Mouse (Mus musculus): ENCODE measurements around the gene Cptp. TPM values are rescaled to one million over a fixed set of nuclear protein-coding genes. Genes with fewer than 3 reads are reported as not detected.

Cptp gene
- total RNA-seq, 2 experiments from 2014 or later = 14.0 to 17.6 TPM

DNA sequence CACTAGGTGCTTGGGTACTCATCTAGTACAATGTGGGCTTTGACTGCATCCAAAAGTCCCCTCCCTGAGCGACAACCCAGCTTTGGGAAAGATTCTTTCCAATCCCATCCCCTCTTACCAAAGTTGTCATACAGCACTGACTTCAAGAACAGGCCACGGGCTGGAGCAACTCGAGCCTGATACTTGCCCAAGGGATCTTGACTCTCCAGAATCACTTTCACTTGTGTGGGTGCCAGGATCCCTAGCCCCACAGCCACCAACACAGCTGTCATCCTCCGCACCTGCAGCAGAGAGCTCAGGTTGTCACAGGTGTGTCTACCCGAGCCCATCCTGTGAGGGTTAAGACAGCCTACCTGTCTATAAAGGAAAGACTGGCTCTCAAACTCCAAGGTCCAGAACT lies 20.1 kb upstream of the Cptp start:
- peak in 1 of 2 experiments; percentile 13 for DNase-seq (ENCODE audit: low spot score in 2 of 2)

DNA sequence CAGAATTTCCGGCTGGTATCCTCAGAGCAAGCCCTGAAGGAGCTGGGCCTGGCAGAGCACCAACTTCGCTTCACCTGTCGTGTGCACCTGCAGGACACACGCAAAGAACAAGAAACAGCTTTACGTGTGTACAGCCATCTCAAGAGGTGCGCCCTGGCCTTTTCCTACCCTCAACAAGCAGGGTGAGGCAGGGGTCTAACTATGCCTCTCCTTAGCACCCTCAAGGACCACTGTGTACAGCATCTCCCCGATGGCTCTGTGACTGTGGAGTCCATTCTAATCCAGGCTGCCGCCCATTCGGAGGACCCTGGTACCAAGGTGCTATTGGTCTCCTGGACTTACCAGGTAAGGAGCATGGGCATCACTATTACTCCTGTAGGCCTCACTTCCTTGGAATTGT lies 18.9 kb upstream of the Cptp start:
- DNase-seq (ENCODE audit: low spot score in 2 of 2) = peak in 1 of 2 experiments; percentile 11

DNA sequence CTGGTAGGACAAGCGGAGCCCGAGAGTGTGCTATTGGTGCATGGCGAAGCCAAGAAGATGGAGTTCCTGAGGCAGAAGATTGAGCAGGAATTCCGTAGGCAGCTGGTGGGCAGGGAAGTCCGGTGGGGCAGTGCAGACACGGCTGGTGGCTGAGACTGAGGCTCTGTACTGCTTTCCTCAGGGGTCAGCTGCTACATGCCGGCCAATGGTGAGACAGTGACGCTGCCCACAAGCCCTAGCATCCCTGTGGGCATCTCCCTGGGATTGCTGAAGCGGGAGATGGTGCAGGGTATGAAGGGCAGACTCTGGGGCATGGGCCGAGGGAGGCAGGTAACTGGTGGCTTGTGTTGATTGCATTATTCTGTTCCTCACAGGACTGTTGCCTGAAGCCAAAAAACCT lies 18.4 kb upstream of the Cptp start:
- DNase-seq (ENCODE audit: low spot score in 2 of 2) = no peak

DNA sequence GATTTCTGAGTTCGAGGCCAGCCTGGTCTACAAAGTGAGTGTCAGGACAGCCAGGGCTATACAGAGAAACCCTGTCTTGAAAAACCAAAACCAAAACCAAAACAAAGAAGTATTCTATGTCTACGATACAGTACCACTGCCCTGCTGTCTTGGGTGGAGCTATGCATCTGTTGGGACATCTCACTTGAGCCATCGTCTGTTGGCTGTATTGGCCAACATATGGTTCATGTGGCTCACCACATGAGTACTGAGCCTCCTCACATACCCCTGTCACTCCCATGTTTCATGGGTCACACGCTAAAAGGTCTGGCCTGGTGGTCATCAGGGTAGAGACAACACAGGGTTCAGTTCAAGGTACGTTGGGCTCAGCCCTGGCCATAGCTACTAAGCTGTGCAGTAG lies 17.1 kb upstream of the Cptp start:
- no peak for DNase-seq (ENCODE audit: low spot score in 2 of 2)

DNA sequence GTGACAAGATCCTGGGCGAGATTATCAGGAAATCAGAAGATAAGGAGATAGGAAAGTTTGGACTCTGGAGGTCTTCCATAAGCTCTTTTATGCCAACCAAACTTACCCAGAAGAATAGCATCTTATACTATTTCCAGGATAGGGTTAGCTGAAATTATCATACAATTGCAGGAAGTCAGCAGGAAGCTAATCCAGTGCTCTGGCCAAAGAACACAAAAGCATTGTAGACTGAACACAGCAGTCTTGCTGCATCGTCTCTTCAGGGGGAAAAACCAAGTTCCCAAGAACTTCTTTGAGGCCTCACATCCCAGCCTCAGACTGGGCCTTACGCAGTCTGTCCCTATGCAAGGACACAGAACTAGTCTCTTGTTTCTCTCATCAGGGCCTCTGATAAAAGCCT lies 14.3 kb upstream of the Cptp start:
- DNase-seq (ENCODE audit: low spot score in 2 of 2) = no peak

DNA sequence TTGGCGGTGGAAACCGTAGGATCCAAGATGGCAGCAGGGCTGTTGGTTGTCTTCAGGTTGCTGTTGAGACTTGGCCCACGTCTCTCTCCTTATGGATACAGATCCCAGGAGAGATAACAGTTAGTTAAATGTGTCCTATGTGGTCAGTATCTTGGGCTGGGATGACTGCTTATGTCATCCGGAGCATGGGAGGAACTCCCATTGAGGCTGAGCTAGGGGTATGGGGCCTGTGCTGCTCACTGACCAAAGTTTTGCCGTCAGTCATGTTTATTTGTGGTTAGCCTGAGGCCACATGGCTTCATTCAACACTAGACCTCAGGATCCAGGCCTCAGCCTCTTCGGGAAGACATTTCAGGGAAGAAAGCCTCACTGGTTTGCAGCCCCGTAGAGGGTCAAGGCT lies 2.2 kb upstream of the Cptp start:
- DNase-seq (ENCODE audit: low spot score in 2 of 2) = no peak

DNA sequence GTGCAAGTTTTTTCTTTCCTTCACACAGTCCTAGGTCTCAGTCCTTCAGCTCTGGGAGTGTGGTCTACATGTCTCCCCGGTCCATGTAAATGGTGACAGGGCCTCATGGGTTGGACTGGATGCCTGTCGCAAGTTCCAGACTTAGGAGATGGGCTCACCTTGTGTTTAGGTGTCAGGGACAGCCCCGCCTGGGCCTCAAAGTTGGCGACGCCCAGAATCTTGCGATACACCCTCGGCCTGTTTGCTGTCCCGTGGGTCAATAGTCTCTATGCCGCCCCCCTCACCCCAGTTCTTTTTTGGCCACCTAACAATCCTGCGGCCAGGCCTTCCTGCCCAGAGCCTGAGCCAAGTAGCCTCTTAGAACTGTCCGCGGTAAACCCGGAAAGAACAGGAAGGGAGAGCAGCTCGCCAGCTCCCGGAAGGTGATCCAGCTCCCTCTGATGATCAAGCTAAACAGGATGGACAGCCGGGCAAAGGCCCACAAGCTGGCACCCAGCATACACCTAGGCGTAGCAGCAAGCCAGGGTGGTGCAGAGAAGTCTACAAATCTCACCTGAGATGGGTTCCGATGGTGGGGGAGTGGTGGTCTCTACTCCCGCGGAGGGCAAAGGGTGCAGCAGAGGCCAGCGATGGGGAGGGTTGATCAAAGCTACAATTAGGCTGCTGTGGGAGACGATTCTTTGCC lies 484 bp downstream of the Cptp start:
- no peak for DNase-seq (ENCODE audit: low spot score in 2 of 2)

DNA sequence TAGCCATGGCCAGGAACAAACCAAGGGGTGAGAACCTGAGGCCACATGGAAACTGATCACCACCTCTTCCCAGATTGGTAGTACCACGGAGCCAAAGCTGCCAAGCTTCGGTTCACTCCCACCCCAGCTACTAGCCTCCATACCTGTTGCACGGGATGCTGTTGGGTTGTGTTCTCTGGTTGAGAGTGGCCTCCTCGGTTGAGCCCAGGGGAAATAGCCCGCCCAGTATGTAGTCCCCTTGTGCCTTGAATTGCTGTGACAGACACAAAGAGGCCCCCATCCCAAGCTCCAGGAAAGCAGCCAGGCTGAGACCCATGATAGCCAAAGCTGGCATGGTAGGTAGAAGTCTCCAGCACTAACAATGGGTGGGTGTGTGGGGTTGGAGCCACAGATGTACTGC lies 6.2 kb downstream of the Cptp start, which contains the start of gene Tas1r3:
TSS of gene Tas1r3 (minus strand) at position 362 of the 400 bp plus-strand sequence.
- DNase-seq (ENCODE audit: low spot score in 2 of 2) = no peak

DNA sequence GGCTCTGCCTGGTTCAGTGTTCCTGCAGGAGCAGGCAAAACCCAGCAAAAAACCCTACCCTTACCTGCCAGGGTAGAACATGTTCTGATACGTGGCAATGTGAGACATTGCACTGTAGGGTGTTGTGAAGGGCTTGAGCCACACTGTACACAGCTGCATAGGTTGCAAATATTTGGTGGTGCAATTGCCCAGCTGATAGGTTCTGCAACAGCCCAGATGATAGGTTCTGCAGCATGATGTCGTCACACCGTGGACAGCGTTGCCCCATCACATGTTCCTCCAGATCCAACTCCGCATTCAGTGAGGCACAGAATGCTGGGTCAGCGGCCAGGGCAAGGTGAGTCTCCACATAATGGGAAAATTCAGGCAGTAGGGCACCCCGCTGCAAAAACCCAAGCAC lies 7.5 kb downstream of the Cptp start:
- no peak for DNase-seq (ENCODE audit: low spot score in 2 of 2)

DNA sequence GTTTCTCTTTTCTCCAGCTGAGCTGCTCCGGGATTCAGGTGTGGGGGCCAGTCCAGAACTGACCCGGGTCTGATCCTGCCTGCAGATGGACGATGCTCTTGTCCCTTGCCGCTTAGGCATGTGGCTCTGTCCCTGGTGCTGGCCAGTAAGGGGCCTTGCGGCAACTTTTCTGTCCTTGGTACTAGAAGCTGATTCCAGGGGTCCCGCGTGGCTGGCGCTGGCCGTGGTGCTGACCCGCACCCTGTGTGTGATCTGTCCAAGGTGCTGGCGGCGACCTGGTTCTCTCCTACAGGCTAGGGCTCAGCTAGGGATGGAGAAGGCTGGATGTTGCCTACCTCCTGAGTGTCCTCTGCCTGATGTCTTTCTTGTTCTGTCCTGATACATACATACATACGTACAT lies 9.9 kb downstream of the Cptp start:
- no peak for DNase-seq (ENCODE audit: low spot score in 2 of 2)

DNA sequence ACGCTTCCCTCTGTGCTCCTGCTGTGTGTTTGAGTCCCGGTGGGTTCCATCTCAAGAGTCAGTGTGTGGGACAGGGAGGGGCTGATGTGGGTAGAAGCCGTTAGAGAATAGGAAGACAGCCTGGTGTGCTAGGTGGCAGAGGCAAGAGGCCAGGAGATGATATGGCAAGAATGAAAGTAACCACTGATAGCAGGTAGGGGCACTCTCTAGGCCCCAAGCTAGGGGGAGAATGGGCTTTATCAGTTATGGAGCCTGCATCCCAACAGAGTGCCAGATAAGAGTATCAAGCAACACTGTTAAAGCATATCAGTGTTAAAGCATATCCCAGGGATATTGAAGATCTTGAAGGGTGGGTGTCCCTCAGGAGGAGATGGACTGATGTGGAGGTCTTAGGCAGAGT lies 12.4 kb downstream of the Cptp start:
- DNase-seq (ENCODE audit: low spot score in 2 of 2) = no peak

DNA sequence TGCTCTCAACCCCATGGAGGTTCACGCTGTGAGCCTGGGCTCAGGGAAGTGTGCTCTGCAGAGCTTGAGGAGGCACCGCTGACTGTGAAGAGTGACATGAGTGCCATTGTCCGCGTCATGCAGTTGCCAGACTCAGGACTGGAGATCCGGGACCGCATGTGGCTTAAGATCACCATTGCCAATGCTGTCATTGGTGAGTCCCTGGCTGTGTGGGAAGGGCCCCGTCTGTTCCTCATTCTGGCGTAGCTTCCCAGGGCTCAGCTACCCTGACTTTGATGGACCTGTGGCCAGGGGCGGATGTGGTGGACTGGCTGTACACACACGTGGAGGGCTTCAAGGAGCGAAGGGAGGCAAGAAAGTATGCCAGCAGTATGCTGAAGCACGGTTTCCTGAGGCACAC lies 13.2 kb downstream of the Cptp start:
- no peak for DNase-seq (ENCODE audit: low spot score in 2 of 2)

DNA sequence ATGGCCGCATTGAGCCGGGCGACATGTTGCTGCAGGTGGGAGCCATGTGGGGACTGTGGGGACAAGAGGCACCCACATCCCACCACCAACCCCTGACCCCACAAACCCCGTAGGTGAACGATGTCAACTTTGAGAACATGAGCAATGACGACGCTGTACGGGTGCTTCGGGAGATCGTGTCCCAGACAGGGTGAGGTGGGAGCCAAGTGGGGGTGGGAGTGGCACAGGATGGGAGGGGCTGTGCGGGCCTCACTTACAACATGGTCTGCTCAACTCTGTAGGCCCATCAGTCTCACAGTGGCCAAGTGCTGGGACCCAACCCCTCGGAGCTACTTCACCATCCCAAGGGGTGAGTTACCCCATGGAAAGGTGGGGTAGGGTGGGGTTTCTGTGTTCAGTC lies 14.2 kb downstream of the Cptp start:
- DNase-seq (ENCODE audit: low spot score in 2 of 2) = no peak

DNA sequence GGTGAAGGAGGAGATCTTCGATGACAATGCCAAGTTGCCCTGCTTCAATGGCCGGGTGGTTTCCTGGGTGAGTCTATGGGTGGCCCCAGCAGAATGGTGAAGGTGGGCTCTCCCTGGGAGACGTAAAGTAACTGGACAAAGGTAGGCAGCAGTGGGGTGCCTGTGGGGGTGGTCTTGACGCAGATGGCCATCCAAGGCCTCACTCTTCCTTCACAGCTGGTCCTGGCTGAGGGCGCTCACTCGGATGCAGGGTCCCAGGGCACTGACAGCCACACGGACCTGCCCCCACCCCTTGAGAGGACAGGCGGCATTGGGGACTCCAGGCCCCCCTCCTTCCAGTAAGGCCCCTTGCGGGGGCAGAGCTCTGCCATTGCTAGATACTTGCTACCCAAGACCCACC lies 15.8 kb downstream of the Cptp start:
- DNase-seq (ENCODE audit: low spot score in 2 of 2) = no peak

DNA sequence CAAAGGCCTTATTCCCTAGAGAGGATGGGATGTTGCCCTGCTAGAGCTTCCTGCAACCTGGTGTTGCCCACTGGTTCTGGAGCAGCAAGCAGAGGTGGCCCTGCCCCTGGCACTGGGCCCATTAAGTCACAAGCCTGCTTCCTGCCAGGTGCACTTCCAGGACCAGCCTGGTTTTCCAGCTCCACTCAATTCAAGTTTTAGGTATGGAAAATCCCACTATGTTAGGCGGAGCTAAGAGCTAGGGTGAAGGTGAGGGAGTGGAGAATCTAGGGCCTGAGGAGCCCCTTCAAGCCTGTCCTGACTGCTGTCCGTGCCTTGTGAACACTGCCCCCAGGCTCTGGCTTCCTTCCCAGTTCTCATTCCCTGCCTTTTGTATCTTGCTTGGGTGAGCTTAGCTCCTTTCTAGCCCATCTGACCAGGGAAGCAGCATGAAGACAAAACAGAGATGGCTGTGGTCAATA lies 17.3 kb downstream of the Cptp start:
- DNase-seq (ENCODE audit: low spot score in 2 of 2) = no peak

DNA sequence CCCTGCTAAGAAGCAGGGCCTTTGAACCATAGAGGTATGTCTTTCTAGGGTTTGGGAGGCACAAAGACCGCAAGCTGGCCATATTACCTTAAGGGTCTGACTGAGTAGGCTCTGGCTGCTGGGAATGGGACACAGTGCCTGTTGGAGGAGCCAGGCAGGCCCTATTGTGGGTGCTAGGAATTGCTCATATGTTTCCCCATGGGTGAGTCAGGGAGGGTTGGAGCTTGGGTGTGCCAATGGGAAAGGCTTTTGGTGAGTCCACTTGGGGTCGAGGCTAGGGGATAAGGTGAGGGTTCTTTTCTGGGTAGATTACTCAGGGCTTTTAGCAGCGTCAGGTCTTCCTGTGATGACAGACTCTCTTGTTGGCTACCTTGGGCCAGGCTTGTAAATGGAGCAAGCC lies 17.9 kb downstream of the Cptp start:
- DNase-seq (ENCODE audit: low spot score in 2 of 2) = no peak

DNA sequence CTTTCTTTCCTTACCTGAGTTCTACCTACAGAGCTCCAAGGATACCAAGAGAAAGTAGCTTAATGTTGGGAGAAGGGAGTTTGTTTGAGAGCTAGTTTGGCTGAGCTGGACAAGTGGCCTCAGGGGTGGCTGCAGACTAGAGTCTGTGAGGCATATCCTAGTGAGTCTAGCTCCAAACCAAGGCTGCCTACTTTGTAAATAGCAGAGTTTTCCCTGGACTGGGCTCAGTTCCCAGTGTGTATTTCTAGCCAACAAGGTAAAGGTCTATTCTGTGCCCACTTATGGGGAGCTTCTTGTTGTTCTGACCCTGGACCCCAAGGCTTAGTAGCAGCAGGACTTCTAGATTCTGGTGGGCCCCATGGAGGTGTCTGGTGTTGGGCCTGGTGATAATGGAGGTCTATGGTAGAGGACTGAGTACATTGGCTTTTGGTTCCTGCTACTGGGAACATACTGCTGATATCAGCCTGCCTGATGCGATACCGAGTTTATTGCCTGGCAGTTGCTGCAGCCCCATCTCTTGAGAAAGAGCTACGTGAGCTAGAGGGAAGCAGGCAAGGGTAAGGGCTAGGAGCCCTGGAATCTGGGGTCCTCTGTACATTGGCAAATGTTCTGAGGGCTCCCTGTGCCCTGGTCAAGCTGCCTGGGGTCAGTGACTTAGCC lies 19.3 kb downstream of the Cptp start:
- DNase-seq (ENCODE audit: low spot score in 2 of 2) = no peak

DNA sequence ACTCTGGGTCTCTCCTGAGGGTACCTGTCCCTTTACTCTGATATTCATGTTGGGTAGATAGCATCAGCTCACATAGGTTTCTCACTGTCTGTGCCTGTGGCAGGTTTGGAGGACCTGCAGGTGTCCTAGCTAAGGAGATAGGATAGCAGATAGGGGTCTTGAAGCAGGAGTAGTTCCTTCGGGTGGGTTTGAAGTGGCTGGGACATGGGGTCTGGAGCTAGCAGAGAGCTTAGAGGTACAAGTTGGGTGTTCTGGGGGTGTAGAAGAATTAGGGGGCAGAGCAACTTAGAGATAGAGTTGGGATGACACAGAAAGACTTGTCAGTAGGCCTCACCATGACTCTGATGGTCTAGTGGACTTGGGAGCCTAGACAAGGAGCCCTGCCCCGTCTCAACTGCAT lies 19.8 kb downstream of the Cptp start:
- DNase-seq (ENCODE audit: low spot score in 2 of 2) = no peak

DNA sequence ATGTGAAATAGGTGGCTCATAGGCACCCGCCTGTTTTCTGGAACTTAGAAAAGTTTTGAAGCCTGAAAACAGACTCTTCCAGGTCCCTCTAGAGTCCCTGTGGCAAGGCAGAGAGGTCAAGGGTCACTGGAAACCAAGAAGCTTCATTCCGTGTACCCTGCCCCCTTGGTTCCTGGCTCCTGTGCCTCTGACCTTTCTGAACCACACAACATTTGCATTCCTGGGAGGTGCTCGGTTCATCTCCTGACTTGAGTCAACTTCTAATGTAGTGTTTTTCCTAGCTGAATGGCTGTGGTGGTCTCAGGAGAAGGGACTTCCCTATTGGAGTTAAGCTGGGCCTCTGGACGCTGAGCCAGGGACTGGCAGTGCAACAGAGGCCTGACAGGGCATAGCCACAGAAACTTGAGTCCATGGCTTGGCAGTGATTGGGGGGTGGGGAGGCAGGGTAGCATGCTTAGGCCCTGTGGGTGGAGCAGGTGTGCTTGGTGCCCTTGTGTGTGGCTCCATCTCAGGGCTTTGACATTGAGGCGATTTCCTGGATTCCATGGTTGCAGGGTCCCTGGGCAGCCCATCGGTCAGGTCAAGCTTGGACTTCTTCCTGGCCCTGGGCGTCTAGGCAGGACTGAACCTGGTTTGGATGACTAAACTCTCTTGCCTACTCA lies 20.7 kb downstream of the Cptp start:
- no peak for DNase-seq (ENCODE audit: low spot score in 2 of 2)

DNA sequence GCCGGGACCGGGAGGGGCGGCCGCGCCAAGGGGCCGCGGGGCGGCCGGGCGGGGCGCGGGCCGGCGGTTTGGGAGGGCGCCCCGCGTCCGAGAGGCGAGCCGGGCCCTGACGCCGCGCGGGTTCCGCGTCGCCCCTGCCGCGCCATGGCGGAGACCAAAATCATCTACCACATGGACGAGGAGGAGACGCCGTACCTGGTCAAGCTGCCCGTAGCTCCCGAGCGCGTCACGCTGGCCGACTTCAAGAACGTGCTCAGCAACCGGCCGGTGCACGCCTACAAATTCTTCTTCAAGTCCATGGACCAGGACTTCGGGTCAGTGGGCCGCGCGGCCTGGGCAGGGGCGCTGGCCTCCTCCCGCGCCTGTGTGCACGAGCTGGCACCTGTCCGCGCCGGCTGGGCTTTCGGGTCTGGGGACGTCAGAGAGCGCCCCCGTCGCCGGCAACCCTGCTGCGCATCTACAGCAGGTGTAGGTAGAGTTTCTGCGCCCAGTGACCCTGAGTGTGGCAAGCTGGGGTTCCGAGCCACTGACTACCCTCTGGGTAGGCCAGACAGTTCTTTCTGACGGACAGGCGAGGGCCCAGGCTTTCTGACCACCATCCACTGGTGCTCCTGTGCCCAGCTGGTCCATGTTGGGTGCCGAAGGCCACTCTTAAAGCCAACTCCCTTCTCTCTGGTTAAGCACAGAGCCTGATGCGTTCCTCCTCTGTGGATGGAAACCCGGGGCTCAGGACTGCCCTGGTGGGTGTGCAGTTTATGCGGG lies 21.5 kb downstream of the Cptp start:
- DNase-seq (ENCODE audit: low spot score in 2 of 2) = no peak

DNA sequence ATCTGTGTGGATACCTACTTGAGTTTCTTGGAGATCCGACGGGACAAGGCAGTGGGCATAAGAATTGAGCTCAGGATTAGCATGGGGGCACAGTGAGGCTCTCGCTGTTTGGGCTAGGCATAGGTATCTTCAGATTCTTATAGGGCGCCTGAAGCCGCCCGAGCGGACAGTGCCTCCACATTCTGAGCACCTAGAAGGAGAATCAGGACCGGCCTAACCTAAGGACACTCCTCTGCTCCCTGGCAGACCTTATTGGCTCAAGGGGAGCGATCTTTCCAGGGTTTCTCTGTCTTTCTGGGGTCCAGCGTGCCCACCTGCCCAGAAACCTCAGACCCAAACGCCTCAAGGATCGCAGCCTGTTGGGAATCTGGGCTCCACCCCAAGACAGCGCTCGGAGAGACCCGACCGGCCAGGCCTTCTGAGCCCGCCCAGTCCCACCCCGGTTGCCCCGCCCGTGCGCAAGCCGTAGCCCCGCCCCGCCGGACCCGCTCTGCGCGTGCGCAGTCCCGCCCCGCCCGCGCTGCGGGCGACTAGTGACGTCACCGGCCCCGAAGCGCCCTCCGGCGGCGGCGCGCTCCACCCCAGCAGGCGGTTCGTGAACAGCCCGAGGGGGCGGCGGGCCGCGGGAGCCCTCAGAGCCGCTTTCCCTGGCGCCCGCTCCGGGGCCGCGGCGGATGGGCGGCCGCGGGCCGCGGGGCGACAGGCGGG lies 22.2 kb downstream of the Cptp start, which contains the start of gene Dvl1:
TSS of gene Dvl1 (plus strand) at position 532 of the 708 bp plus-strand sequence.
- peak; percentile 97 to 99 for DNase-seq (ENCODE audit: low spot score in 2 of 2)
